Mouse (Mus musculus): ENCODE measurements at regions not wholly inside any gene's neighbourhood (a gene's known extent, or its start where the extent isn't known, plus 50 kb on each side); places are given as distances from the start of the nearest gene placed in this dataset.

- no peak for DNase-seq
- TF ChIP-seq CTCF (IDR thresholded peaks at IDR 0.05; ENCODE audit: borderline replicate concordance, insufficient read depth, low read depth, low read length) (no peak), POLR2A (IDR thresholded peaks at IDR 0.05; ENCODE audit: borderline replicate concordance, insufficient read depth, low read length) (no peak)
- Histone ChIP-seq H3K4me3 (replicated peaks; ENCODE audit: insufficient read depth, low read depth, low read length) (no peak overlapping the region), H3K27me3 (ENCODE audit: control insufficient read depth, insufficient read depth, low read length) (no peaks in the 10 kb centered on the region), H3K27ac (ENCODE audit: insufficient read depth, low read length) (no peak overlapping the region), H3K4me1 (ENCODE audit: control insufficient read depth, insufficient read depth, low read length) (no peaks in the 10 kb centered on the region)
- 17% methylated on average over 8 of the region's 8 CpGs for WGBS
Measured at GRCm38 (mm10) chr11:84730218-84730617, 89.1 kb downstream of the Mrm1 start.

DNA sequence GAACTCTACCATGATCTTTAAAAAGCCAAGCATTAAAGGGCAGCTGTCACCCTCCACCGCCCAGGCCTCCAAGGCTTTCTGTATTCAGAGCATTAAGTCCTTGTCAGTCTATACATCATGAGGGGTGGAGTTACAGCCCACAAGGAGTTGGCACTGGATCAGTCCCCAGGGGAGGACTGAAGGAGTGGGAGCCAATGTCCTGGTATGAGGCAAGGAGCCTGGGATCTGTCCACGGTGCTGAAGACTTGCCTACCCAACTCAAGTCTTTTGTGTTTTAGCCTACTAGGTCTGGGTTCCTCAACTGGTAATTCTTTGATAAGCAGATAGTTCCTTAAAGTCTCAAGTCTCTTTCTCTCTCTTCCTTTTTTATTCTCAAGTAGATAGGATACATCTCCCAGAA, 90.1 kb downstream of the Mrm1 start:
- Histone ChIP-seq H3K4me3 (replicated peaks; ENCODE audit: insufficient read depth, low read depth, low read length) (no peak overlapping the region), H3K27ac (ENCODE audit: insufficient read depth, low read length) (no peak overlapping the region), H3K27me3 (ENCODE audit: control insufficient read depth, insufficient read depth, low read length) (no peaks in the 10 kb centered on the region), H3K4me1 (ENCODE audit: control insufficient read depth, insufficient read depth, low read length) (peaks cover 2% of the 10 kb centered on the region; the same call in 1 of the 2 replicates)
- DNase-seq: no peak
- TF ChIP-seq CTCF (IDR thresholded peaks at IDR 0.05; ENCODE audit: borderline replicate concordance, insufficient read depth, low read depth, low read length) (no peak), POLR2A (IDR thresholded peaks at IDR 0.05; ENCODE audit: borderline replicate concordance, insufficient read depth, low read length) (no peak)
- WGBS: 58% methylated on average over 2 of the region's 2 CpGs

- no peak overlapping the region for H3K4me3 ChIP-seq (replicated peaks; ENCODE audit: insufficient read depth, low read depth, low read length)
- no peaks in the 10 kb centered on the region for H3K27me3 ChIP-seq (ENCODE audit: control insufficient read depth, insufficient read depth, low read length)
- DNase-seq: no peak
- 78% methylated on average over 18 of the region's 18 CpGs for WGBS
- no peak overlapping the region for H3K27ac ChIP-seq (ENCODE audit: insufficient read depth, low read length)
- TF ChIP-seq CTCF (IDR thresholded peaks at IDR 0.05; ENCODE audit: borderline replicate concordance, insufficient read depth, low read depth, low read length): no peak
- TF ChIP-seq POLR2A (IDR thresholded peaks at IDR 0.05; ENCODE audit: borderline replicate concordance, insufficient read depth, low read length): no peak
- peaks cover 3% of the 10 kb centered on the region; the same call in 1 of the 2 replicates for H3K4me1 ChIP-seq (ENCODE audit: control insufficient read depth, insufficient read depth, low read length)
Measured at GRCm38 (mm10) chr11:84725936-84726613, 93.2 kb downstream of the Mrm1 start.

GRCm38 (mm10) chr11:84725177-84725792, 94.0 kb downstream of the Mrm1 start:
- TF ChIP-seq POLR2A (IDR thresholded peaks at IDR 0.05; ENCODE audit: borderline replicate concordance, insufficient read depth, low read length): no peak
- no peak for TF ChIP-seq CTCF (IDR thresholded peaks at IDR 0.05; ENCODE audit: borderline replicate concordance, insufficient read depth, low read depth, low read length)
- no peak for DNase-seq
- Histone ChIP-seq H3K4me1 (ENCODE audit: control insufficient read depth, insufficient read depth, low read length) (peaks cover 3% of the 10 kb centered on the region; the same call in 1 of the 2 replicates), H3K27me3 (ENCODE audit: control insufficient read depth, insufficient read depth, low read length) (no peaks in the 10 kb centered on the region), H3K27ac (ENCODE audit: insufficient read depth, low read length) (no peak overlapping the region), H3K4me3 (replicated peaks; ENCODE audit: insufficient read depth, low read depth, low read length) (no peak overlapping the region)
- 67% methylated on average over 11 of the region's 11 CpGs for WGBS

DNA sequence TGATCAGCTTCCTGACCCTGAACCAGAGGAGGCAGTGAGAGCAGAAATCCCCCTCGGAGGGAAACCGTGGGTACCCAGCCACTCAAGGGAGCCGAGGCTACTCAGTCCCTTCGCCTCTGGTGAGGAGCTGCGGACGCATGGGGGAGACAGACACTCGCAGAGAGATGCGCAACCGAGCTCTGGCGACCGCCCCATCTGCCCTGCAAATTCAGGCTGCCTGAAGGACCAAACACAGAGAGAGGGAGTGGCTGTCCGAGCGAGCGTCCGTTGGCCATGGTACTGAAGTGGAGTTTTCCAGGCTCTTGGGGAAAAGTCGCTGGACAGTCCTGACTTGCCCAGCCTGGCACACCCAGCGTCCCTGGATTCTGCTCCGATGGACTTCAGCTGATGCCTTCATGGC, 95.2 kb downstream of the Mrm1 start:
- Histone ChIP-seq H3K4me3 (replicated peaks; ENCODE audit: insufficient read depth, low read depth, low read length) (no peak overlapping the region), H3K27ac (ENCODE audit: insufficient read depth, low read length) (no peak overlapping the region), H3K27me3 (ENCODE audit: control insufficient read depth, insufficient read depth, low read length) (no peaks in the 10 kb centered on the region), H3K4me1 (ENCODE audit: control insufficient read depth, insufficient read depth, low read length) (peaks cover 3% of the 10 kb centered on the region; the same call in 1 of the 2 replicates)
- 5% methylated on average over 18 of the region's 18 CpGs for WGBS
- DNase-seq: peak; percentile 74 to 75
- TF ChIP-seq POLR2A (IDR thresholded peaks at IDR 0.05; ENCODE audit: borderline replicate concordance, insufficient read depth, low read length) (no peak), CTCF (IDR thresholded peaks at IDR 0.05; ENCODE audit: borderline replicate concordance, insufficient read depth, low read depth, low read length) (peak; percentile 60)

DNA sequence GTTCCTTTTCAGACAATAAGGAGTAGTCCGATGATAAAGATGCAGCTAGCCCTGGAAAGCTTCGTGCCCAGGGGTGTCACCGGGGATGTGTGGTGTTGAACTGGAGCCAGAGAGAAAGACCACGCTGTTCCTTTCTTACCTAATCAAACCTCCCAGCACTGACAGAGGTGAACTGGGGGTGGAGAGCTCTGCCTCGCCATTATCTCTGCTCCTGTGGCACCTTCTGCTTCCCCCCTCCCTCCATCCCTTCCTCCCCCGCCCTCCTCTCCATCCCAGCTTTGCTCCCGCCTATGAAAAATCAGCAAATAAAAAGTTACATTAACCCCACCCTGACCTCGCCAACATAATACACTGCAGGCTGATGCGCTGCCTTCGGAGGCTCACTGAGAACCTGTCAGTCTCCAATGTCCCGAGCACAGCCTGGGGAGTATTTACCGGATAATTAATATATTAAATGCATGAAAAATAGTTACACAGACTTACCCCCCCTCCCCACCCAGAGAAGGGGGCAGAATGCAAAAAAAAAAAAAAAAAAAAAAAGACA, 96.6 kb downstream of the Mrm1 start:
- WGBS: 53% methylated on average over 12 of the region's 12 CpGs

DNA sequence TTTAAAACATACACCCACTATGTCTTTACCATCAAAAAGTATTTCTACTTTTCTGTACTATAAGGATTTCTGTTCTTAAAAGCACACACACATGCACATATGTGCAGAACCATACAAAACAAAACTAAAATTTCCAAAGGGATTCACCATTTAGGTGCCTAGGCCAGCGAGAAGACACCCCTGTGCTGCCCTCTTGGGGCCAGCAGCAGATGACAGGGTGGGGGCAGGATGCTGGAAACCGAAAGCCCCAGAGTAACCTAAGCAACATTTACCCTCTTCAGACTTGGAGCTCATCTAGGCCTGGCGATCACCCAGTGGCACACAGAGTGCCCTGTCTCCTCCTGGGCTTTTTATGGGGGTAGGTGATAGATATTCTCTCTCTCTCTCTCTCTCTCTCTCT, 97.3 kb downstream of the Mrm1 start:
- H3K4me3 ChIP-seq (replicated peaks; ENCODE audit: insufficient read depth, low read depth, low read length): no peak overlapping the region
- no peaks in the 10 kb centered on the region for H3K27me3 ChIP-seq (ENCODE audit: control insufficient read depth, insufficient read depth, low read length)
- TF ChIP-seq POLR2A (IDR thresholded peaks at IDR 0.05; ENCODE audit: borderline replicate concordance, insufficient read depth, low read length): no peak
- TF ChIP-seq CTCF (IDR thresholded peaks at IDR 0.05; ENCODE audit: borderline replicate concordance, insufficient read depth, low read depth, low read length): peak; percentile 57
- peaks cover 3% of the 10 kb centered on the region; the same call in 1 of the 2 replicates for H3K4me1 ChIP-seq (ENCODE audit: control insufficient read depth, insufficient read depth, low read length)
- no peak overlapping the region for H3K27ac ChIP-seq (ENCODE audit: insufficient read depth, low read length)
- 36% methylated on average over 3 of the region's 3 CpGs for WGBS
- peak; percentile 28 to 38 for DNase-seq

More for the DNA sequence above, 96.6 kb downstream of the Mrm1 start:
- no peak overlapping the region for H3K27ac ChIP-seq (ENCODE audit: insufficient read depth, low read length)
- H3K4me3 ChIP-seq (replicated peaks; ENCODE audit: insufficient read depth, low read depth, low read length): no peak overlapping the region
- TF ChIP-seq CTCF (IDR thresholded peaks at IDR 0.05; ENCODE audit: borderline replicate concordance, insufficient read depth, low read depth, low read length): no peak
- TF ChIP-seq POLR2A (IDR thresholded peaks at IDR 0.05; ENCODE audit: borderline replicate concordance, insufficient read depth, low read length): no peak
- no peak for DNase-seq
- H3K27me3 ChIP-seq (ENCODE audit: control insufficient read depth, insufficient read depth, low read length): no peaks in the 10 kb centered on the region
- H3K4me1 ChIP-seq (ENCODE audit: control insufficient read depth, insufficient read depth, low read length): peaks cover 3% of the 10 kb centered on the region; the same call in 1 of the 2 replicates
